Mouse (Mus musculus): ENCODE data around the gene Nps.

GRCm38 (mm10) chr7:135253249-135253648 is 5.3 kb upstream of the Nps start:
- no peak for TF ChIP-seq CTCF (IDR thresholded peaks at IDR 0.05)
- no peak for TF ChIP-seq EP300 (IDR thresholded peaks at IDR 0.05; ENCODE audit: insufficient read depth, low read depth, low read length)
- no peak for TF ChIP-seq POLR2A (IDR thresholded peaks at IDR 0.05; ENCODE audit: insufficient read depth, low read depth, low read length)

Measured in heart, adult 2 months (tissue).